Mouse (Mus musculus) forebrain, embryonic 15.5 days (tissue): ENCODE measurements around the gene Ppp2r5e. TPM values are rescaled to one million over a fixed set of nuclear protein-coding genes. Genes with fewer than 3 reads are reported as not detected.

Experiments used
- polyA plus RNA-seq: library from polyadenylated mRNA; unstranded; fragments of >200 nt; fragmentation: Nextera tagmentation; extraction: Ambion mirVana; gene quantifications from 2 replicates; pipeline ENCODE4 v1.2.1, GENCODE M21; 2015

Ppp2r5e gene
- polyA plus RNA-seq, 1 experiment from 2014 or later: 26.8 TPM

Other genes with a start within 250 kb of the Ppp2r5e start
- not detected in 2 replicates for gene Gphb5, start 179.5 kb downstream of the Ppp2r5e start, polyA plus RNA-seq
- 7.1 and 8.7 TPM in 2 replicates for gene Wdr89, start 73.3 kb upstream of the Ppp2r5e start, polyA plus RNA-seq
- 14.8 and 15.8 TPM in 2 replicates for gene Sgpp1, start 139.5 kb upstream of the Ppp2r5e start, polyA plus RNA-seq
- 116 and 117 TPM in 2 replicates for gene Syne2, start 221.9 kb upstream of the Ppp2r5e start, polyA plus RNA-seq